Mouse (Mus musculus) monocyte, adult 5-6 weeks (primary cell): ENCODE data around the gene Arfgap2. TPM values are rescaled to one million over a fixed set of nuclear protein-coding genes. Genes with fewer than 3 reads are reported as not detected.

Source experiments
- total RNA-seq: library from RNA; stranded (forward); fragments of 200-1000, 200-491, 200-594 nt; gene quantifications from 3 replicates; pipeline ENCODE4 v1.2.3, GENCODE M21; 2017

The Arfgap2 gene
- total RNA-seq, 1 experiment from 2014 or later = 34.0 TPM

Other genes starting within 250 kb of the Arfgap2 start
- gene Rapsn, start 229.4 kb upstream of the Arfgap2 start, total RNA-seq = 4.3 TPM in 1 of 3 replicates, not detected in the others
- 235 to 255 TPM (median 248 TPM) in 3 replicates for gene Psmc3, start 211.0 kb upstream of the Arfgap2 start, total RNA-seq
- 15.6 to 33.3 TPM (median 26.7 TPM) in 3 replicates for gene Slc39a13, start 194.6 kb upstream of the Arfgap2 start, total RNA-seq
- gene Spi1, start 182.6 kb upstream of the Arfgap2 start, total RNA-seq = 306 to 616 TPM (median 505 TPM) in 3 replicates
- 1.4 to 5.2 TPM (median 3.7 TPM) in 3 replicates for gene Mybpc3, start 146.8 kb upstream of the Arfgap2 start, total RNA-seq
- gene Madd, start 81.1 kb upstream of the Arfgap2 start, total RNA-seq = 66.0 to 190 TPM (median 155 TPM) in 3 replicates
- gene Nr1h3, start 62.1 kb upstream of the Arfgap2 start, total RNA-seq = 6.7 to 13.1 TPM (median 9.3 TPM) in 3 replicates
- gene Acp2, start 62.1 kb upstream of the Arfgap2 start, total RNA-seq = 16.0 to 20.6 TPM (median 17.2 TPM) in 3 replicates
- 8.5 to 15.4 TPM (median 8.8 TPM) in 3 replicates for gene Ddb2, start 28.0 kb upstream of the Arfgap2 start, total RNA-seq
- 0.53 TPM in 1 of 3 replicates, not detected in the others for gene Pacsin3, start 9.0 kb upstream of the Arfgap2 start, total RNA-seq
- gene 1110051M20Rik, start 179.7 kb downstream of the Arfgap2 start, total RNA-seq = 4.0 to 12.7 TPM (median 5.5 TPM) in 3 replicates
- gene Lrp4, start 192.5 kb downstream of the Arfgap2 start, total RNA-seq = 1.4 to 2.5 TPM (median 1.6 TPM) in 3 replicates